Mouse (Mus musculus): Measurements from ENCODE around the gene Lcmt1.
A peak's percentile ranks its signal among the peaks of the same experiment; 100 is the strongest.

The Lcmt1 gene

DNA sequence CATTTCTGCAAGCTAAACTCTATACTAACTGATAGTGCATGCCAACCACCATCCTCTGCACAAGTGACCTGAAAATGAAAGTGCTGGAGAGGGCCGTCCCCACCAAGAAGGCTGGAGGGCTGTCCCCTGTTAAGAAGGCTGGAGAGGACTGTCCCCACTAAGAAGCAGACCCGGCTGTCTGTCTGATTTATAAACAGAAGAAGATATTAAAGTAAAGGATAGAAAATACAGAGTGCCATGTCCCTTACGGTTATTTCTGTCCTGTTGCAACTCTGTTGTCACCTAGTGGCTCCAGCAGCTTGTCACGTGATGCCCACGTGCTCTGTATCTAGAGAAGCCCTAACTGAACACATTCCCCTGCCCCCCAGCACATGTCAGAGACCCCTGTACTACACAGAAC lies 9.4 kb upstream of the Lcmt1 start:
- DNase-seq (ENCODE audit: low spot score in 2 of 2): no peak

DNA sequence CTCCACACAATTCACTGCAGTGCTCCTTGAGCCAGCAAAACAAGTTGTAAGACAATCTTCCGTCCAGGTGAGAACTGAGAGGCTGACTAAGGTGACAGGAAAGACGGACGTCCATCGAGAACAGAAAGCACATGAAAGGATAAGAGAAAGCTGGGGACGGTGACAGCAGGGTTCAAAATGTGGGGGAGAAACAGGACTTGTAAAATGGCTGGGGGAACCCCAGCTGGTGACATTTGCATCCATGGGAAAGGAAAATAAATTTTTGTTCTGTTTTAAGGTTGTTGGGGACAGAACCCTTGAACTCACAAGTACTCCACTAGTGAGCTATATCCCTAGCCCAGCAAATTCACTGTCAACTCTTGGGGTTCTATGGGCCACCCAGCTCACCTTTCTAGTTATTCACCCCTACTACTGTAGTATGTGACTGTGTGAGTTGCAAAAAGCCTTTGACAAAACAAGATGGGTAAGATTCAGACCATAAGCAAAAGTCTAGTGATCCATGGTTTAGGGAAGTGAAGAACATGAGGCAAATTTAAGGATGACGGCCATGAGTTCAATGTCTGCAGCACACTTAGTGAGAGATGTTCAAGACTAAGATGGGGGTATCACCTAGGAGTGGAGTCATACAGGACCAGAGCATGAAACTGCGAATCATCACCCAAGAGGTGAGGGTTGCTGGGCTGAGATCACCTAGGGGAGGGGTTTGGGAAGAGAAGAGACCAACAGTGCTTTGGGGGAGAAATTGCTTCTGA lies 8.2 kb upstream of the Lcmt1 start:
- no peak for DNase-seq (ENCODE audit: low spot score in 2 of 2)

DNA sequence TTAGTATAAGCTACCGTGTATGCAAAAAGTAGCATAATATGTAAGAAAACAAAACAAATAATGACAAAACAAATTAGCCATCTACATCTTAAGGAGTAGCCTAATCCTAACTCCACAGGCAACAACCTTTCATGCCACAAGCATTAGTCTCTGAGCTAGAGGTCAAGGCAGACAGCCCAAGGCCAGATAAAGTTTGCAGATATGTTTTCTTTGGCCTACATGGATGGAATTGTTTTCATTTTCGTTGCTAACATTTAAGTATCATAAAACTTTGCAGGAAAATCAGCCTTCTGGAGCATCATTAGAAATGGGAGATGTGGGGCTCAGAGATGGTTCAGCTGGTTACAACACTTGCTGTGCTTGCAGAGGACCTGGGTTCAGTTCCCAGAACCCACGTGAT lies 6.8 kb upstream of the Lcmt1 start:
- no peak for DNase-seq (ENCODE audit: low spot score in 2 of 2)

DNA sequence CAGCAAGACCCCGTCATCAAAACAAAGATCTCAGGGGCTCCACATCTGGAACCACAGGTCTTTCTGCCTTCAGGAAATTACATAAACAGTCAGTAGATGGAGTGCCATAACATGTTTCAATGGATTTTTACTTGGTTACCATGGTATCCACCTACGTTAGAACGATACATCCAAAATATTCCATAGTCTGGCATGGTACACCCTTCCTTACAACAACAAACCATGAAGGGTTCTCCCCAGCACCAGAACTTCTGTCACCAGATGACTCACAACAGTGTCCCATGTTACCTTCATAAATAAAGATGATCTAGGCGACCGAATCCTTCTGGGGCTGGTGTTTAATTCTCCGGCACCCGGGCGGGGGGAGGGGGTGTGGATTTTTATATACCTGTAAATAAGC lies 5.6 kb upstream of the Lcmt1 start:
- no peak for DNase-seq (ENCODE audit: low spot score in 2 of 2)

DNA sequence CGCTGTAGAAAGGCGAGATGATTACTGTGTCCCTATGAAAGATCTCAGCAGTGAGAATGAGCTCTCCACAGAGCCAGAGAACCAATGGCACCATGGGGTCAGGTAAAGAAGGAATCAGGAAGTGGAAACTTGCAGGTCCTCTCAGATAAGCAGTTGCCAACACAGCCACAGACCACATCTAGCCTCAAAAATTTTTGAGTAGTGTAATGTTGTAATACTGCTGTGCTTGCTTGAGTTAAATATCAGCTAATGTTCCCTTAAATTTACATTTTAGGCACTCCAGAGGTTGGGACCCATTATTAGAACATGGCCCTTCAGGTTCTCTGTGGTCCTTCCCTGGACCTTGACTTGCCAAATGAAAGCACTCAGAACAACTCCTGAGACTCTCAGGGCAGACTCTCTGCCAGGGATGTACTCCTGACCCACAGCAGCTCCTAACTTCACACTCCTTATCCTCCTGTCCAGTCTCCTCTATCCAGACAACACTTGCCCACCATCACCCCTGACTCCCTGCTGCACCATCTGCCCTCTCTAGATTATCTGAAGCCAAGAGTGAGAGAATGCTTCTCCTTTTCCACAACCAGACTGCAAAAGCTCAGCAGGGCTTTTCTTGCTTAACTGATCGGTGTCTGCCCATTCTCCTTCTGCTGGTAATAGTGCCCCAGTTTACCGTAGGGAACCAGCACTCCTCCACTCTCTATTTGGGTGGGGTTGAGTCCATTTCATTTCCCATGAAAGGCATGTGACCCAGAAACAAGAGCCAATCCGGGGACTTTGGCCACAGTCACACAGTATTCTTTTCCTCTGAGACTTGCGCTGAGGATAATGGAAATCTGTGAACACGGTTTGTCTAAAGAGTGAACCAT lies 3.5 kb upstream of the Lcmt1 start:
- DNase-seq (ENCODE audit: low spot score in 2 of 2): no peak

DNA sequence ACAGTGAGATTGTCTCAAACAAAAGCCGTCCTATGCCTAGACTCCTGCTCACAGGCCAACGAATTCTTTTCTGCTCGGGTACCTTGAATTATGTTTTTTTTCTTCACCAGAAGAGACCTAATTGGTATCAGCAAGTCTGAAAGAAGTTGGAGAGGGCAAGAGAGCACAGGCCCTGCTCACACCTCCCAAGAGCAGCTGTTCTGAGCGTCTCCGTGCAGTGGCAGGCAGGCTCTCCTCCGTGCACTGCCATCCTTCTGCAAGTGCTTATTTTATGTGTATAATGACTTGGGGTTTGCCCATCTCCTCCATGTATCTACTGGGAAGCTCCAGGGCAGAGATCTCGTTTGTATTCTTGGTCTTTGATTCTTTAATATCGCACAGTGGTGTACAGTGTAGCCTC lies 2.8 kb upstream of the Lcmt1 start:
- DNase-seq (ENCODE audit: low spot score in 2 of 2): no peak

DNA sequence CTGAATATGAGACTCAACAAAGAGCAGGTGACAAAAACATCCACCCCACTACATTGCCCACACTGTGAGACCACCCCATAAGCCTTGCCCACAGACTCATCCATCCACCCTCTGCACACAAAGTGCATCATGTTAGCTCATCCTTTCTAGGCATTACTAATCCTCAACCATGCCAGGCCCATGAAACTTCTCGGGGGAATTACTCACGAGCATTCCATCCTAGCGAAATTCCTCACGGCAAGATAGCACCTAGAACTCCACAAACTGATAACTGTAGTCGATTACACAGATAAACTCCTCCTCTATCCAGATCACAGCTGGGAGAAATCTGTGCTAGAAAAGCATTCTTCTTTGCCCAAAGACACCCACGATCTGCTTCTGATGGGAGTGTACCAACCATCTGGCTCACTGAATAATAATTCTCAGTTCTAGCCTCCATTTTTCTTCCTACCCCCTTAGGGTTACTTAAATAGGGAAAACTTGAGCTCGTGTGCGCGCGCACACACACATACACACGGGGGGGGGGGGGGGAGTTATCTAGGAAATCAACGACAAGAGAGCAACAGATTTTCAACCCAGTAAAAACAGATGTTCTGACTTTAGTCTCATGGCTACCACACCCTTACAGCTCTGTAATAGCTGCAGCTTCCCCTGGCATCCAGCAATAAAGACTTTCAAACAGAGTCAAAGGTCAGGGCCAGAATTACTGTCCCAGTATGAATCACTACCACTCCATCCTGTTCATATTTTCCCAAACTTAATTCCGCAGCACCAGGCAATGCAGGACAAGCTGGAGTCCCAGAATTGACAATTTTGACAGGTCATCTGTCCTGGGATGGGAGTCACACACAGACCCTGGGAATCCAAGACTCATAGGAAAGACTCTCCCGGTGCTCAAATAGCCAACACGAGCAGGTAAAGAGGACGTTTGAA lies 2.1 kb upstream of the Lcmt1 start:
- DNase-seq (ENCODE audit: low spot score in 2 of 2): no peak

DNA sequence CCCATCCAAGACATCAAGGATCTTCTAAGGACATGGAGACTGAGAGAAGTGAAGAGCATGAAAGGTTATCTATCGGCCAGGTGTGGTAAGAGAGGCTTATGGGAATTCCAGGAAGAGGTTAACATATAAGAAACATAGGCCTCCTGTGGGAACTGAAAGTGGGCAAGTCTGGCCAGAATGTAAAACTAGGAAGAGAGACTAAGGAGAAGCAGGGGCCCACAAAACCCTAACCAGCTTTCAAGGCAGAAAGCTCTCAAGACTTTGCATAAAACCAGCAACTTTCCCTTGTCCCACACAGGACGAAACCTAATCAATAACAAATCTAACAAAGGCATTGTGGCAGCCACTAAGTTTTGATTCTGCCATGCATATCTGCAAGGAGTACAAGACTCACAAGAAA lies 1.4 kb upstream of the Lcmt1 start:
- no peak for DNase-seq (ENCODE audit: low spot score in 2 of 2)

DNA sequence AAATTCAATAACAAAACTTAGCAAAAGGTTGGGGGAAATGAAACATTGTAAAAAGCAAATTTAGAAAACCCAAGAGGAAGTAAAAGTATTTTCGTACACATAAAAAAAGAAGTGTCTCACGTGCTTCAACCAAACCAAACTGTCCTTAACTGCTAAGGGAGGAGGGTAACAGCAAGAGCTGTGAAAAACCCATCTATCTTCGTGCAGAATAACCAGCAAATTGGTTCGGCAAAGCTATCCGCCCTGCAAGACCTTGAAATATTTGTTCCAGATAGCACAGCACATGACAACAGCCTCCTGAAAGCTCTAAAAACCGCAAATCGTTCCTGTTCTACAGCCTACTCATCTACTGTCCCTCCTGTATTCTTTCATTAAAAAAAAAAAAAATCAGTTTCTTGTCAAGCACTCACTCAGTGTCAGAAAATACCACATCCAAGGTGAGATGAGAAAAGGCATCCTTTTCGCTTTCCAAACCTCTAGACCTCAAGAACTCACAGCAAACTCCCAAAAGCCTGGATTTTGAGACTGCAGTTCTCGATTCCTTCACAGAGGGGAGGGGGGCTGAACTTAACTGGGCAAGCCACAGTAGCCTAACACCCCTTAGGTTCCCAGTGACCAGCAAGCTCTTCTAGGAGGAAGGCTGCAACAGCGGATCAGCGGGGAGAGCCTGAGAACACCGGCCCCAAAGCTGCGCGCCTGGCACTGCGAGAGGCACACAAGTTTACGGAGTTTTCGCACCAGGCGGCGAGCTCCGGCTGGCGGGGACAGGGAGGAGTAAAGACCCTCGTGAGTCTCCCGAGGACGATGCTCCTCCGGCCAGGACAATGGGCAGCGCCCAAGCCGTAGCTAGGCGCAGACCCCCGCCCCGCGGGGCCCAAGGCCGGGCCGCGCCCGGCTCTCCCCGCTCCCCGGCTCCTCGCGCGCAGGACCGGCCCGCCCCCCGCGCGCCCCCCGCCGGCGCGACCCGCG lies 522 bp upstream of the Lcmt1 start:
- peak in 1 of 2 experiments; percentile 17 for DNase-seq (ENCODE audit: low spot score in 2 of 2)

DNA sequence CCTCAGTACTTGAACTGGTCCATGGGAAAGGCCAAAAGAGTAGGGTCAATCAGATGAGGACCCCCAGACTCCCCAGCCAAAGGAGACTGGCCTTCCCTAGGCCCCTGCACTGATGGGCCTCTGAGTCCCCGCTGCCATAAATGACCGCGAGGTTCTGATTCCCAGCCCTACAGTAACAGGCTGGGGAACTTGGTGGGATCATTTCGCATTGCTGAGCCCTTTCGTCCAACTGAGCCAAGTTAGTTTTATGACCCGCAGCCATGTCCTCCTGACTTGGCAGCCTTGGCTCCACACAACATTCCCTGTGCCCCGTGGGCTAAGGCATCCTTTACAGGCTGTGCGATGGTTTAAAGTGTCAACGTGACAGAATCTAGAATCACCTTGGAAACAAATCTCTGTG lies 1.1 kb downstream of the Lcmt1 start:
- no peak for DNase-seq (ENCODE audit: low spot score in 2 of 2)

DNA sequence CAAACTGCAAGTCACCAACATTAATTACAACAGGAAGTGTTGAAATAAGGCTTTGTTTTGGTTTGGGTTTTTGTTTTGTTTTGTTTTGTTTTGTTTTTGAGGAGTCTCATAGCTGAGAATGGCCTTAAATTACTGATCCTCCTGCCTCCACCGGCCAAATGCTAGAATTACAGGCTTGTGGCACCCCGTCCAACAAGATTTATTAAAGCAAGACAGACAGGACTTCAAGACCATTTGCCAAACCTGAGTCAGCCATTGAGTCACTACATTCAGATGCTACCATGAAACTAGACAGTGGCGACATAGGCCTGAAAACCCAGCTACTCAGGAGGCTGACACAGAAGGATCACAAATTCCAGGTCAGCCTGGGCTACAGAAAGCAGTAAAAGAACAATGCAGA lies 1.9 kb downstream of the Lcmt1 start:
- DNase-seq (ENCODE audit: low spot score in 2 of 2): no peak

DNA sequence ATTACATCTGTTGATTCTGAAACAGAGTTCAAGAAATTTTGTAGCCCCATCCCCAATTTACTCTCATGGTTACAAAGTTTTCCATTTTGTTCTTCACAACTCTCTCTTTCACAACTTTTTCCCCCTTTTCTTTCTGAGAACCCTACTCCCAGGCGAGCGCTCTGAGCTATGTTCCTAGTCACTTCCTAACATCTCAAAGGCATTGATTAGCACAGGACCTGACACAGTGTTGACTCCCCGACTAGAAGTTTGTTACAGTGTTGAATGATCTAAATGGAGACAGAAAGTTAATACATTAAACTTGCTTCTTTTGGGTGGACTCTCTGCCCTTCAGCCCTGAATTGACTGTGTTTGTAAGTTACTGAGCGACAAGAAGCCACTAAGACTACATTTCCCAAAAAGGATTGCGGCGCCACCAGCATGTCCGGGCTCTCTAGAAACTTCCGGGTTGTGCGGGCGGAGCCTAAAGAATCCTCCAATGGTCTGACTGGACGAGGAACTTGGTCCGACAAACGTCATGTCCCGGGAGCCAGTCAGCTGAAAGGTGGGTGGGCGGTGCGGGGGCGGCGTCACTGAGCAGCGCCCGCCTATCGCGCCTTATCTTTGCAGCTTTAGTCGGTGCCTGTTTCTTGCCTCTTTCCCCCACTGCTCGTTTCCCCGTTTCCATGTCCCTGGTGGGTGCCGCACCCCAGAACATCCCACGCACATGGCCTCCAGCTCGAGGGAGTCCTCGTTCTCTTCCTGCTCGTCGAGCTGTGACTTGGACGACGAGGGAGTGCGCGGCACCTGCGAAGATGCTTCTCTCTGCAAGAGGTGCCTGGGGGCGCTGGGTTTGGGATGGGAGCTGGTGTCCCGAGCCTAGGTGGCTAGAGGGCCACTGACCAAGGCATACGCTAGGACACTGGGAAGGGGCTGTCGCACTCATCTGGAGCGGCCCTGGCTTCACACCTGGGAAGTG lies 8.1 kb downstream of the Lcmt1 start:
- peak; percentile 88 to 91 for DNase-seq (ENCODE audit: low spot score in 2 of 2)

DNA sequence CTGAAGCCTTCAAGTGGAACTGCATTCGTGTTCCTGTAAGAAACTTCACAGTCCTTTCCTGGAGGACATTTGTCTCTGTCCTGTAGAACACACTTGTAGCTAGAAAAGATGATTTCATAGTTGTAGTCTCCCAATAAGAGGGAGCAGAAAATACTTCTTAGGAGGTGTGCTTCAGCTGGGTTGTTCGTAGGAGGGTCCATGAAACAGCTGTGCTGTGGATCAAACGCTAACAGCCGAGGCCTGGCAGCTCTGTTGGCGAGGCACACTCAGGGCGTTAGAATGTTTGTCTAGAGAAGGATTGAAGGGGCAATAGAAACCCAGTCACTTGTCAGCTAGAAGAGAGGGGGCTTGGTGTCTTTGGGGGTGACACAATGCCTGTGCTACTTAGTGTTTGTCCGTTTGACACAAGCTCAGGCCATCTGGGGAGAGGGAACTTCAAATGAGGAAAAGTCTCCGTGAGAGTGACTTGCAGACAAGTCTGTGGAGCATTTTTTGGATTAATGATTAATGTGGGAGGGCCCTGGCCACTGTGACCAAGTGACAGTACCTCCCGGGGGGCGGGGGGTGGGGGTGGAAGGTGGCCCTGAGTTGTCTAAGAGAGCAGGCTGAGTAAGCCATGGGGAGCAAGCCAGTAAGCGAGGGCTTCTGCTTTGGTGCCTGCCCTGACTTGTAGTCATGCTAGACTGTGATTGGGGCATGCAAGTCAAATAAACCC lies 16.3 kb downstream of the Lcmt1 start:
- no peak for DNase-seq (ENCODE audit: low spot score in 2 of 2)

DNA sequence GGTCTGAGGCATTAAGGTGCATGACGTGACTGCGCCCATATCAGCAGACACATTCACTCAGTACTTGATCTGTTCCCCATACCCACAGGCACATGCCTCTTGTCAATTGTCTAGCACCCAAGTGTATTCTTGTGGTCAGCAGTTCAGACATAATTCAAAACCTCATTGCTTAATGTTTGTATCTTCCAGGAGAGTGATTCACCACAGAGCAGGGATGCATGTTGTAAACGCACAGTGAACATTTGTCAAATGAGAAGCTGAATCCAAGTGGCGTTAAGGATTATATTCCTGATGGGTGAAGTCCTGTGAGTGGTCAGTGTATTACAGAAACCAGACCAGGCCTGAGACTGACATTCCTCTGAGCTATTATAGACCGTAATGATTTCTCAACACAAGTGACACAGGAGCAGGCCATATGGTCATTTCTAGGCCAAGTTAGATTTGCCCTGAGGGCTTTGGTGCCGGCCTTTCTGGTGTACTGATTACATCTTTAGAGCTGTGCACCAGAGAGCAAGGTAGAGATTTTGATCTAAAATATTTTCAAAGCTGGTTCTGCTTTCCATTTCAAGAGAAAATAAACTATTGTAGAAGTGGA lies 20.2 kb downstream of the Lcmt1 start:
- no peak for DNase-seq (ENCODE audit: low spot score in 2 of 2)

DNA sequence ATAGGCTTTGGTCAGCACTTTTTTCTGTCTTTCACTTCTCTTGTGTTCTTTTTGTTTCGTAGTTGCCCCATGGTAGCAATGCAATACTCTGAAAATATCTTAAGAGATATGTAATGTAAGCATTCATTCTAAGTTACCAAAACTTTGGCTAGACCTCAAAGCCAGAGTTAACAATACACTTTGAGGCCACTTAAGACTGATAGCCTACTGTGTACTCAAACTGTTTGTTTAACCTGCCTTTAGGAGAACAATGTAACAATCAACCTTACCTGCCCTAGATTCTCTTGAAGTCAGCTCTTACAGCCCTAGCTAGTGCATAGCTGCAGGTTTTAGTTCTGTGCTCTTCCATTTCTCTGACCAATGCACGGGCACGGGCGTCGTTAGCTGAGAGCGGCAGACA lies 24.7 kb downstream of the Lcmt1 start:
- DNase-seq (ENCODE audit: low spot score in 2 of 2): no peak

DNA sequence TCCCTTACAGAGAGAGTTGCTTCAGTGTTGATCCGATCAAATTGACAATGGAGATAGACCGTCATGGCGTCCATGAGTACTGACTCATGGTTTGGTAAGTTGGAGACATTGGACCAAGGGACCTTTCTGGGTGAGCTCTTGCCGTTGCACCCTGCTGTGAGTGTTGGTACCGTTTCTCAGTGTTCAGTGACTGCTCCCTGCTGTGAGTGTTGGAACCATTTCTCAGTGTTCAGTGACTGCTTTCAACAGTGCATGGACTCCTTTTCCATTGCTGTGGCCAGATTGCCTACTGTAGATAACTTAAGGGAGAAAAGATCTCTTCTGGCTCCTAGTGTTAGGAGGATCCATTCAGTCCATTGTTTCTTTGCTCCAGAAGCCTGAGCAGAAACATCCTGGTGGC lies 27.3 kb downstream of the Lcmt1 start:
- no peak for DNase-seq (ENCODE audit: low spot score in 2 of 2)

DNA sequence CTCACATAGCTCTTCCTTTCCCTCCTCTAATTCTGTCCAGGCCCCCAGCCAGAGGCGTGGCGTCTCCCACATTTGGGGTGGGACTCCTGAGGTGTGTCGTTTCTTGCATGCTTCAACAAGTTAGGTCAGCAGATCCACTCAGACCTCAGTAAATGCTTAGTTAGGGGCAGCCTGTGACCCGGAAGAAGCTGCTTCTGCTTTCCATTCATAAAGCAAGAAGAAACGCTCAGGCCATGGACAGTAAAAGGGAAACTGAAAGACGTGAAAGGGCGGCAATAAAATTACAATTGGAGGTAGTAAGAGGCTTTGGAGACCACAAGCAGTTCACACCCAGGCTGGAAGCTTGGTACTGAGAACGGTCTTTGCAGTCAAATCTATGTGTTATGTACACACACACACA lies 27.8 kb downstream of the Lcmt1 start:
- DNase-seq (ENCODE audit: low spot score in 2 of 2): no peak

DNA sequence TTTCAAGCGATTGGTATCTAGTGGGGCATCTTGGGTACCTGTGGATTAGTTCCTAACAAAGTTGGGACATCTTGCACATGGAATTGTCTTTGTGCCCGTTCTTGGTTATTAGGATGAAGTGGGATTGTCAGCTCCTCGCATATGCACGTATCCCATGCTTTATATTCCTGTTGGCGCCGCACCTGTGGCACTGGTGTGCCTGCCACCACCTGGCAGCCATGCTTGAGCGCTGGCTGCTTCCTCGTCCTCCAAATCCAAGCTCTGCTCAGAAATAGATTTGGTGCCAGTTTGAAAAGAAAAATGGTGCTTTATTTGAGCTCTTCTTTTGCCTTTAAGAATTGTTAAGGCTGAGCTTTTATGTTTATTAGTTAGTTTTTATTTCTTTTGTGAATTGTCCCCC lies 28.3 kb downstream of the Lcmt1 start:
- DNase-seq (ENCODE audit: low spot score in 2 of 2): no peak

DNA sequence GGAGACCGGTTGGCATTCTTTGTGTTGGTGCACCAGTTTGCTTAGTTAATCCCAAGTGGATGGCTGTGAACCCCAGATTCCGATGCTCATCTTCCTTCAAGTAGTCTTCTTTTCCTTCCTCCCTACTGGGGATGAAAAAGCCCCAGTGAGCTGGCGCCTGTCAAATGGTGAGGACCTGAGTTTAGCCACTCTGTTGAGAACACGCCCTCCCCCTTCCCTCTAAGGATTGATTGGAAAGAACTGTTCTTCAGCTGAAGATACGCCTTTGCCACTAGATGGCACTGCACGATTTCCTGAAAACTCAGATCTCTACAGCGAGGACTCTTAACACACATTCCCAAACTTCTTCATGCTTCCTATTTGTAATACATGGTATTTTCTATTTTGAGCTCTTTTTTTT lies 29.2 kb downstream of the Lcmt1 start:
- DNase-seq (ENCODE audit: low spot score in 2 of 2): peak in 1 of 2 experiments; percentile 25
